Mouse (Mus musculus) brain, embryonic 14.5 days (tissue): ENCODE results near the gene Wdr5.

Experiments used
- CTCF ChIP-seq: fragments of 200-500 bp; IDR thresholded peaks from 2 replicates; pipeline ENCODE4 v1.5.1; 2012; ENCODE audit warnings: inconsistent platforms, mild to moderate bottlenecking, moderate library complexity, borderline replicate concordance; ENCODE audit not compliant: insufficient read depth, insufficient read length; ENCODE audit errors: extremely low read depth
- POLR2A ChIP-seq: fragments of 200-500 bp; IDR thresholded peaks from 2 replicates; pipeline ENCODE4 v1.6.1; 2012; ENCODE audit warnings: mild to moderate bottlenecking, inconsistent platforms, borderline replicate concordance; ENCODE audit not compliant: poor library complexity, insufficient read depth, insufficient read length, severe bottlenecking; ENCODE audit errors: extremely low read depth

DNA sequence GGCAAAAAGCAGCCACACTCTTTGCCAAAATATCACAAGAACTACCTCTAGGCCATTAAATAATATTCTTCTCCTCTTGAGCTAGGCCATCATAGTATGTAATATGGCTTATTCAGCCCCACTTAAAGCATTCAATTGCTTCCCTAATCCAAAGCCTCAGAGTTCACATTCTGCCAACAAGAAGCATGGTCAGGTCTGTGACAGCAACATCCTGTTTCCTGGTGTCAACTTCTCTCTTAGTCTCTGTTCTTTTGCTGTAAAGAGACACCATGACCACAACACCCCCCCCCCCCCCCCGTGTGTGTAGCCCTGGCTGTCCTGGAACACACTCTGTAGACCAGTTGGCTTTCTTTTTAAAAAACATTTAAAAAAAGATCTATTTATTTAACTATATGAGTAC is 32.4 kb downstream of the Wdr5 start:
- no peak for TF ChIP-seq CTCF
- no peak for TF ChIP-seq POLR2A
